Mouse (Mus musculus): Measurements from ENCODE around the gene Rab11a.

The Rab11a gene

DNA sequence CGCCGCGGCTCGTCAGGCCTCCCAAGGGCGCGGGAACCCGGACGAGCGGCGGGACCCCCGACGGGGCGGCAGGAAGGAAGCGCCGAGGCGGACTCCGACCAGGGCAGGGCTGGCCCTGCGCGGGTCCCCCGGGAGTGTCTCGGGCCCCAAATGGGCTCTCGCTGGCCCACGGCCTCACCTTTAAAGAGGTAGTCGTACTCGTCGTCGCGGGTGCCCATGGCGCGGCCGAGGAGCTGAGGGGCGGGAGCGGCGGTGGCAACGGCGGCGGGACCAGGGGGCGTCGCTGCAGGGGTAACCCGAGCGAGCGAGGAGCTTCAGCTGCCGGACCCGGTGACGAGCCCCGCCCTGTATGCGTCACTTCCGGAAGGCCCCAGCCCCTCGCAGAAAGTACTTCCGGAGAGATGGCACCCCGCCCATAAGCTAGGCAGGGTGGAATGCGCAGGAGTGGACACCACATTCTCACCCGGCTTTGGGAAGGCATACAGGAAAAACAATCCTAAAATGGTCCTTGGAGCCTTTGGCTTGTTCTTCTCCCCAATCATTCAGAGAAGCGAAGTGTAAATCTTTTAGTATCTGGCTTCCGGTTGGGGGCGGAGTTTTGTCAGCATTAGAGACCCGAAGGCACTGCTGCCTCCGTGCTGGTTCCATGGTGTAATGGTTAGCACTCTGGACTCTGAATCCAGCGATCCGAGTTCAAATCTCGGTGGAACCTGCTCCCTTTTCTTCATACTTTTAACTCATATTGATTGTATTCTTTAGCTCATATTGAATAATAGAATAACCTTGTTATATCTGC, at the start of gene Rab11a:
Gene Rab11a (minus strand): TSS at position 353 of the 796 bp plus-strand sequence.
- DNase-seq (ENCODE audit: low spot score): peak; percentile 95

DNA sequence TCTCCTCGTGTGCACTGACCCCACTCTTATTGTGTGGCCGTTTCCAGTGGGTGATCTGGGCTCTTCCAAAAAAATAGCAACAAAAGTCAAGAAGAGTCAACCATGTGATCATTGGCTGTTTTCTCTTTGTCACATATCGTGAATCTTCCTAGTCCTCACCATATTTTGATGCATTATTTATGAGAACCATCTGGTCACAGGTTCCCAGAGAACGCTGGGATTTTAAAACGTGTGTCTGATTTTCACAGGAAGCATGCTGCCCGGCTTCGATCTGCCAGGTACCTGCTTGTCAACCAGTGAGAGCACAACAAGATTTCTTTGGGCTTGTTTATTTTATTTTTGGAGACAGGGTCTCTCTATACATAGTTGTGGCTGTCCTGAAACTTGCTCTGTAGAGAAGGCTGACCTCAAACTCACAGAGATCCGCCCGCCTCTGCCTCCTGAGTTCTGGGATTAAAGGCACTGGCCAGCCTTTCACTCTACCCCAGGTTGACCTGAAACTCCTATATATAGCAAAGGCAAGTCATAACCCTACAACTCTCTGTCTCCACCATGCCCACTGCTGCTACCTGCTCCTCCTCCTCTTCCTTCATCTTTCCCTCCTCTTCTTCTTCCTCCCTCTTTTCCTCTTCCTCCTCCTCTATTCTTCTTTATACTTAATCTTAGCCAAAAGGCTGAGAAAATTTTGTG, 48.8 kb upstream of the Rab11a start:
- DNase-seq (ENCODE audit: low spot score): no peak

DNA sequence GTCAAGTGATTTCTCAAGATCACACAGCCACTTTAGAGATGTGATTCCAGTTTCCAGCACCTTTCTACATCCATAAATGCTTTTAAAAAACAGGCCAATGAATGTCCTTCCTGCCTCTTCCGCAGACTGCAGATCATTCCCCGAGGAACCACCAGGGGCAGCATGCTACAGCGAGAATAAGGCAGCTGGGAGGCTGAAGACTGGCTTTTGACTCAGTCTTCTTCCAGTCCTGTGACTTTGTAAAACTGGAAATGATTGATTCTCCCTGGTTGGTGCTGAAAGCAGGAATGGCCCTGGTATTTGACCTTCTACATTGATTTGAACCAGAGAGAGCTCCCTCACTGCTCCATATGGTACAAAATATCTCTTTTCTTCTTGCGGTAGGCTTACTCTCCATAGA, 47.3 kb upstream of the Rab11a start:
- peak; percentile 79 for DNase-seq (ENCODE audit: low spot score)

DNA sequence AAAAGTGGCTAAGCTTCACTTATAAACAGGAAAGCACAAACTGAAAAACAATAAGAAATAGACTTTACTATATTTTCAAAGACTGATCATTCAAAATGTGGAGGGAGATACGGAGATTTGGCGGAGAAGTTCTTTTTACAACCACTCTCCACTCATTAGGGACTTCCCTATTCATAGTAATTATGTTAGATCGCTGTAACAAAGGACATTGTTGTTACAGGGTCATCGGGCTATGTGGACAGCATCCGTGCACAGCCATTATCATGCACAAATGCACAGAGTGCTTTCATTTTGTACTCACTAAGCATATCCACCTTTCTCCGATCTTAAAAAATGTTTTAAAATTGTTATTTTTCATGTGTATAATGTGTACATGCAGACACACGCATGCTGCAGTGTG, 46.0 kb upstream of the Rab11a start:
- no peak for DNase-seq (ENCODE audit: low spot score)

DNA sequence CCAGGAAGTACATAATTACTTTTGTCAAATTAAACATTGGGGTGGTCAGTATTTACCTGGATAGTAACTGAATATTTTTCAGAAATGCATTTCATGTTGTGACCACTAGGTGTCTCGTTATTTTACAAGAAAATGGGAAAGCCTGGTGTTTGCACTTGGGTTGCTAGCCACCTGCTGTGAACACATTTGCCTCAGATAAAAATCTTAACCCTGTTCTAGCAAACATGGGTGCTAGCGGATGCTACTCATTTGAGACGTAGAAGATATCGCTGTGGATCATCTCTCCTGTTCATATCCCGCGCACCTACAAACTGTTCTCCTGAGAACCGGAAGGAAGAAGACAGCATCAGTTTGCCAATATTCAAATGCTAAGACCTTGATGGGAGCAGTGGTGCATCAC, 42.1 kb upstream of the Rab11a start:
- peak; percentile 72 for DNase-seq (ENCODE audit: low spot score)

DNA sequence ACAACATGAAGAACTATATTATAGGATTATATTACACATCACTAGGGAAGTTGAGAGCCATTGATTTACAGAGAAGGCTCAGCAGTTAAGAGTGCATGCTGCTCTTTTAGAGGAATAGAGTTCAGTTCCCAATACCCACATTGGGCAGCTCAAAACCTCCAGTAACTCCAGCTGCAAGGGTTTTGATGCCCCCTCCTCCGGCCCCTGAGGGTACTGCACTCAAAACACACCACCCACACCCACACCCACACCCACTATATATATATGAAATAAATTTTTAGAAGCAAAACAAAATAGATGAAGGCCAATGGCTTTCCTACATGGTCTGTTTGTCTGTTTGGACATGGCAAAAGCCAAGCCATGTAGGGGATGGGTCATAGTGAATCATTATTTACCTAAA, 40.6 kb upstream of the Rab11a start:
- no peak for DNase-seq (ENCODE audit: low spot score)

DNA sequence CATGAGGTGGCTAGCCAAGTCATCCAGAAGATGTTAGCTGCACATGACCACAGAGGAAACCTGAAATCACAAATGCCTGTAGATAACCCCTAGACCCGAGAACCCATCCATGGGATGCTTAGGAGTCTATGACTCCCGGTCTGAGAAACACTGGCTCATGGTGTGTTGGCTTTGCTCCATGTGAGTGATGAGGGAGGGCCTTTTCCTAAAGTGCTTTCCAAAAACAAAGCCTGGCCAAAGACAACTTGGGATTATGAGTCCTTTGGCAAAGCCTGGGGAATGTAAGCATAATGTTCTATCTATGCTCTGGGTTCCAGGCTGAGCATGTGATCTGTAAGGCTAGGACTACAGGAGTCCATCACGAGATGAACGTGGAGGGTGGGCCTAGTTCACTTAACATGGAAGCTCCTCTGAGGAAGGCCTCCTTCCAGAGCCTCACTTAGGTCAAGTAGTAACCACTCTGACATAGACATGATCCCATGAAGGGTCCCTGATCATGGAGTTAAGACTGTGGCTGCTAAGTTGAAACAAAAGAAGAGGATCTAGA, 40.0 kb upstream of the Rab11a start:
- DNase-seq (ENCODE audit: low spot score): no peak

DNA sequence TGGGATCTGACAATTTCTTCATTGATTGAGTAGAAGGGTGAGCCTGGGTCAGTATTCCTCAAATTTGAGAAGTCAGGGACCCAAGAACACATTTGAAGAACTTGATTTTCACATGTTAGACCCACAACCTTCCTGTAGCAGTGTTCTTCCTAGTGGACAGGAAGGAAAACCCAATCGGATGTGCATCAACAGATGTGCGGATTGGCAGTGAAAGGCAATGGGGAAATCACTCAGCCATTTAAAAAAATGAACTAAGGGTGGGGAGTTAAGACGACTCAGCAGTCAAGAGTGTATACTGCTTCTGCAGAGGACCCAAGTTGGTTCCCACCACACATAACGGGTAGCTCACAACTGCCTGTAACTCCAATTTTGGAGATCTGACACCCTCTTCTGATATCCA, 37.9 kb upstream of the Rab11a start:
- no peak for DNase-seq (ENCODE audit: low spot score)

DNA sequence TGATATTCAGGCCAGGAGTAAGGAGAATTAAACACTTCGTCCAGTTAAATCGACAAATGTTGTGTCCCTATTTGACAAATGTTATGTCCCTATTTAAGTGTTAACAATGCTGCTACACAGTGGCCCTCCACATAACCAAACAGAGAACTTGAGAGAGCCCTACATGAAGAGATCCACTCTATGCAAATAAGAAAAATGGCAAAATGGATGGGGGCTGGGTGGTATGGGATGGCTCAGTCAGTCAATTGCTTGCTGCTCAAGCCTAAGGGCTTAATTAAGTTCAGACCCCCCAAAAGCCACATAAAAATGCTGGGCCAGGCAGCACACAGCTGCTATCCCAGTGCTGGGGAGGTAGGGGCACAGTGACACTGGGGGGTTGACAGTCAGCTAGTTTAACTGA, 37.3 kb upstream of the Rab11a start:
- no peak for DNase-seq (ENCODE audit: low spot score)

DNA sequence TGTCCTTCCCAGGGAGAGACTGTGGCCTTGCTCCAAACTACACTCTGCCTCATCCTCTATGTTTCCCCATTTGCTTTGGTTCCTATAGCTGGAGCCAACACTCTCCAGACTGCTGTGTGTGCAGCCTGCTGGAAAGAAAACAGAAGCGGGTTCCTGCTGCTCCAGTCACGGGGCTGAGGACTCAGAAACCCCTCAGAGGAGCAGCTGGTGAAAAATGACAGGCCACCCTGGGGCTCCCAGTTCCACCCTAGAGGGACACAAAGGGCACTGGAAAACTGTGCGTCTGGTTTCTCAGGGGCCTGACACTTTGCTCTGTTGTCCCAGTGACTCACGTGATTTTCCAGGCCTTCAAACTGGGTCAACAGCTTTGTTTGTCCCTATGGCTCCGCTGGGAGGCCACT, 36.9 kb upstream of the Rab11a start:
- peak; percentile 26 for DNase-seq (ENCODE audit: low spot score)

DNA sequence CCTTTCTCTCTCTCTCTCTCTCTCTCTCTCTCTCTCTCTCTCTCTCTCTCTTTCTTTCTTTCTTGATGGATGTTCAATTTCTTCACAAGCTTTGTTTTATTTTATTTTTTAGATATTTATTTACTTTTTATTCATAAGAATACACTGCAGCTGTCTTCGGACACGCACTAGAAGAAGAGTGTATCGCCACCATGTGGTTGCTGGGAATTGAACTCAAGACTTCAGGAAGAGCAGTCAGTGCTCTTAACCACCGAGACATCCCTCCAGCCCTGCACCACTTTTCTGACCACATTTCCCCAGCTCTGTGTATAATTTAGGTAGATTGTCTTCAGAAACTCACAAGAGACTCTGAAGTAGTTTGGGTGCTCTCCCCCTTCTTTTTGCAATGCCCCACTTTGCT, 36.4 kb upstream of the Rab11a start:
- no peak for DNase-seq (ENCODE audit: low spot score)

DNA sequence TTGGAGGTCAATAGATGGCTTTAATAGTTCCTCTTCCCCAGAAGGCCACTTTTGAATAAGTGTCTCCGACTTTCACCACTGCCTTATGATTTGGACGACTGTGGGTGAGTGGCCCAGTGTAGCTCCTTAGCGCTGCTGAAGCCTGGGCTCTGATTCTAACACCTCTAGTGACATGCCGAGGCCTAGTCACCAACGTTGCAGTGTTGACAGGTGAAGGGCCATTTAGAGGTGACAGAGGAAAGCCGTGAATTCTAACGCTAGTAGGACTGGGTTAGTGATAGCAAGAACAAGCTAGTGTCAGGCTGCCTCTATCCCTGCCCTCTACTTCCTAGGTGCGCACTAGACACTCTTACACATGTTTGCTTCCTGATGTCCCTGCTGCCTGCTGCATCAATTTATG, 35.7 kb upstream of the Rab11a start:
- DNase-seq (ENCODE audit: low spot score): no peak

DNA sequence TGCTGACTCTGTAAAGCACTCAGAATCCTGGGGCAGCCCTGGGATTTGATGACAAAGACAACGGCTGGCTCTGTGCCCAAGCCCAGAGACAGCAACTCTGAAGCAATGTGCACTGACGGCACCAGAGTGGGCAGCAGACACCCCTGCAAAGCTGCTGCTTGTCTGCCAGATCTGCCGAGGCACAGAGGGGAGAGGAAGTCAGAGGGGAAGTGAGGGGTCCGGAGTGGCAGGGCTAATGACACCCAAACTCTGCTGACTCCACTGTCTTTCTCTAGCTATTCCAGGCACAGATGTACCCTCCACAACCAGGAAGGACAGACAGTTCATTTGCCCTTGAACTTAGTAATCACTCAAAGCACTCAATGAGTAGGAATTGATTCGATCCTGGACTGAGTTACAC, 33.7 kb upstream of the Rab11a start:
- no peak for DNase-seq (ENCODE audit: low spot score)

DNA sequence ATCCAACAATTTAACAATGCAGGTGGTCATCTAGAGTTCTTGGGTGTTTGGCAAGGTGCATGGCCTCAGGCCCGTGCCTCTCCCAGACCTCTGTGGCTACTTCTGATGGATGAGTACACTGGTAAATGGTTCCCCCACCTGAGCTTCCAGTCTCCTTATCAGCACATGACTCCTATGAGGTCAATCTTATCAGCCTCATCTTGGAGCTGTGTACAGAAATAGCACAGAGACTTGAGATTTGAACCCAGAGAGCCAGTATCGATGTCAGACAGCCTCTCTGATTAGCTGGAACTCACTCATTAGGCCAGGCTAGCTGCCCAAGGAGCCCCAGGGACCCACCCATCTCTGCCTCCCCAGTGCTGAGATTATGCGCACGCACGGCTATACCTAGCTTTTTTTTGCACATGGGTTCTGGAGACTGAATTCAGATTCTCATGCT, 32.9 kb upstream of the Rab11a start:
- DNase-seq (ENCODE audit: low spot score): no peak

DNA sequence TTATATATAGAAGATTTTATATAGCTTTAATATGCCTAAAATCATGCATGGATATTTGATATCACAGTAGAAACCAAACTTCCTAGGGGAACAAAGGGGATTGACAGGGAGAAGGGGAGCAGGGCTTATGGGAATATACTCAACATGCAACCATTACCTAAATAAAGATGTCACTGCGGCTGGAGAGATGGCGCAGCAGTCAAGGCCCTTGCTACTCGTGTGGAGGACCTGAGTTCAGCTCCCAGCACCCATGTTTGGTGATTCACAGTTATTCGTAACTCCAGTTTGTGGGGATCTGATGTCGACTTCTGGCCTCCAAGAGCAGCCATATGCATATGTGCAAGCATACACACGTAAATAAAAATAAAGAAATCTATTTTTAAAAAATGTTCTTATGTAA, 32.4 kb upstream of the Rab11a start:
- DNase-seq (ENCODE audit: low spot score): no peak

DNA sequence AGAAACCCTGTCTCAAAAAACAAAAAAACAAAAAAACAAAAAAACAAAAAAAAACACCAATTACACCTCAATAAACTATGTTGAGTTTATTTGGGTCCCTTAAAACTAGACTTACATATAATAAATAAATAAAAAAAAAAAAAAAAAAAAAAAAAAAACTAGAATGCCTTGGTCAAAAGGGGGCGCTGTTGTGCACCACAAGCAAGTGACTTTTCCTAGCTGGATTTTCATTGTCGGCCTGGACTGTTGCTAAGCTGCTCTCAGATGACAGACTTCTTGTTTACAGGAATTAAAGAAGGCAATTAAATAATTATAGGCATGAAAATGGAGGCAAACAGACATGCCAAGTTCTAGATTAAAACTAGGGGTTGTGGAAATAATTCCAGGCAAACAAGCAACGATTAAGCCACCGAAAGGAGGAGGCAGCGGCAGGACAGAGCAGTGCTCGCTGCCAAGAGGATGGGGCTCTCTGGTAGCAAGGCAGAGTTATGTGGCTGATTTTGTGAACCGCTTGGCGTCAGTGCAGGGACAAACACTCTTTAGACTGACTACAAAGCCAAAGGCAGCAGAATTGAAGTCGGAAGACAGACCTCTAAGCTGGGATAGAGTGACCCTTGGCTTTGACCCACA, 31.6 kb upstream of the Rab11a start:
- peak; percentile 64 for DNase-seq (ENCODE audit: low spot score)

DNA sequence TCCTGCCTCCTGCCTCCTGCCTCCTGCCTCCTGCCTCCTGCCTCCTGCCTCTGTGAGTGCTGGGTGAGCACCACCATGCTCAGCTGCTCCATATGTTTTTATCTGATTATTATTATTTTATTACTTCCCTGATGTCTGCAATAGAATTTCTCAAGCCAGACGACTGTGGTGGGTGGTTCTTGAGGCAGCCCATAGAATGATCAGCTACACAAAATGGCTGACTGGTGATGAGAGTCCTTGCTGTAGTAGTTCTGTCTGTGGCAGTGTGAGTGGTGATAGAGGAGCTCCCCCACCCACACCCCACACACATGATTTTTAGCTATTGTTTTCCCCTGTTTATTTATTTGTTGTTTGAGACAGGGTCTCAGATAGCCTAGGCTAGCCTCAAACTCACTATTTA, 30.2 kb upstream of the Rab11a start:
- no peak for DNase-seq (ENCODE audit: low spot score)

DNA sequence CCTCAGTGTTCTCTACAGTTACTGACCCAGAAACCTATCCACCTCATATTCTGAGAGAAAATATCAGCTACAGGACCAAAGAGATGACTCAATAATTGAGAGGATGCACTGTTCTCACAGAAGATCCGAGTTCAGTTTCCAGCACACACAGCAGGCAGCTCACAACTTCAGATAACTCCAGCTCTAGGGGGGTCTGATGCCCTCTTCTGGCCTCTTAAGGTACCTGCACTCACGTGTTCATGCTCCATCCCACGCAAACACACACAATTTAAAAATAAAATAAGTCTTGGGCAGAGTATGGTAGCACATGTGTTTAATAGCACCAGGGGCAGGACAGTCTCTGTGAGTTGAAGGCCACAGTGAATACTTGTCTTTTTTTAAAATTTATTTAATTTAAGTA, 28.6 kb upstream of the Rab11a start:
- DNase-seq (ENCODE audit: low spot score): no peak

DNA sequence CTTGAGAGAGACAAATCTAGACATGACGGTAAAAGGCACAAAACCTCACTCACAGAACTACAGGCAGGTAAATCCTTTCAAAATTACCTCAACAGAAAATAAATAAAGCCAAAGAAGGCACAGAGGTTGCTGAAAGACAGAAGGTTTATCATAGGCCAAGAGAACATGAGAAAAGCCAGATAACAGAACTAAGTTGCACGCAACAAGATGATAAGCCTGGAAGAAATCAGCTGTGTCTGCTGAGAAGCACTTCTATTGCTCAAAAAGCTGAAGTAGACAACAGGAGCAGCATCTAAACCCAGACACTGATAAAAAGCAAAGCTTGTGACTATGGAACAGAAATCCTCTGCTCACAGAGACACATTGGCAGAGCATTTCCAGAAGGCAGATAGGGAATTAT, 27.3 kb upstream of the Rab11a start:
- DNase-seq (ENCODE audit: low spot score): no peak

DNA sequence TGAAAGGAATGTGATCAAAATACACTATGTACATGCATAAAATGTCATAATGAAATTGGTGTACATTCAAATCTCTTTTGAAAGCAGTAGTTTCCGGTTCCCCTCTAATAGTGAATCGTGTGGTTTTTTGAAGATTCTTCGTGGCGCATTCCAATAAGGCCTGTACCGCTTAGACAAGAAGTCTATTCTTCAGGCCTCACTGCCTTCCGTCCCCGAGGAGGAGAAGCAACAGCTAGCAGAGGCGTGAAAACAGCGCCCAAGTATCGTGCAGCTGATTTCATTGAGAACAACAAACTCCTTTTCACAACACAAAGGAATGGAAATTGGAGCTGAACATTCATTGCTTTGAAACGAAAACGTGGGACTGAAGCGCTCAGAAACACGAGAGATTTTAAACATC, 20.5 kb upstream of the Rab11a start:
- no peak for DNase-seq (ENCODE audit: low spot score)

DNA sequence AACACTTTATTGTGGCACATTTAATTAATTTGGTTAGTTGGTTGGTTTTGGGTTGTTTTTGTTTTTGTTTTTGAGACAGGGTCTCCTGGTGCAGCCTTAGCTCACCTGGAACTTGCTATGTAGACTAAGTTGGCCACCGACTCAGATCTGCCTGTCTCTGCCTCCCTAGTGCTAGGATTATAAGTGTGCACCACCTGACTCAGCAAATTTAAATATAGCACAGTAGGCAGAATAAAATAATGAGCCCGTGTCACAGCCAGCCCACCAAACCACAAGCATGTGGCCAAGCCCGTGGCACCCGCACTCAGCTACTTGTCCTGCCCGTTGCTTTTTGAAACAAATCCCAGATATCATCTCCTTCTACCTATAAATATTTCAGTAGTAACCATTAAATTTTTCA, 15.0 kb upstream of the Rab11a start:
- no peak for DNase-seq (ENCODE audit: low spot score)

DNA sequence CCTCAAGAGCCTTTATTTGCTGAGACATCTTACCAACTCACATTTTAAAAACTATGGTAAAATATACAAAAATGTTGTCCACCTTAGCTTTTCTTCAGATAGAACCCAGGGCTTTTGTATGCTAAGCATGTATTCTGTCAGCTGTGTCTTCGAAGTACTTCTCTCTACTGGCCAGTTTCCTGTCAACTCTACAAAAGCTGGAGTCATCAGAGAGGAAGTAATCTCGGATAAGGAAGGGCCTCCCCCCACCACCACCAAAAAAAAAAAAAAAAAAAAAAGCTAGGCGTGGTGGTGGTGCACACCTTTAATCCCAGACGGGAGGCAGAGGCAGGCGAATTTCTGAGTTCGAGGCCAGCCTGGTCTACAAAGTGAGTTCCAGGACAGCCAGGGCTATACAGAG, 11.8 kb upstream of the Rab11a start:
- DNase-seq (ENCODE audit: low spot score): no peak

DNA sequence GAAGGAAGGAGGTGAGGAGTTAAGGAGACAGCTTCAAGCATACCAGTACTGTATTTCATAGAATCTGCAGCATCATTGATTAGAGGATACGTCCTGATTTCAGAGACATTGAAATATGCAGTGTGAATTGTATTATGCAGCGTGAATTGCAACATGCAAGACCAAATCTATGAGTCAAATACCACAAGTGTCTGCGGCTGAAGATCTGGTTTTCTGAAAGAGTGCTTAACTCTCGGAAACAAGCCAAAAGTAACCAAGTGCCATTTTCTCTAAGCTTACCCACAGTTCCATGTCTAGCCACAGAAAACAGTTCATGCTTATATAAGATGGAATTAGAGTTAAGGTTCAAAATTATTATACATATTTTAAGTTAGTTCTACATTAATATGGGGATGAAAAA, 10.2 kb upstream of the Rab11a start:
- DNase-seq (ENCODE audit: low spot score): no peak

Measured in embryo, embryonic 10.5 days (tissue).